ENCODE assay signal across 8 mouse cellular contexts in the genomic region with DNA sequence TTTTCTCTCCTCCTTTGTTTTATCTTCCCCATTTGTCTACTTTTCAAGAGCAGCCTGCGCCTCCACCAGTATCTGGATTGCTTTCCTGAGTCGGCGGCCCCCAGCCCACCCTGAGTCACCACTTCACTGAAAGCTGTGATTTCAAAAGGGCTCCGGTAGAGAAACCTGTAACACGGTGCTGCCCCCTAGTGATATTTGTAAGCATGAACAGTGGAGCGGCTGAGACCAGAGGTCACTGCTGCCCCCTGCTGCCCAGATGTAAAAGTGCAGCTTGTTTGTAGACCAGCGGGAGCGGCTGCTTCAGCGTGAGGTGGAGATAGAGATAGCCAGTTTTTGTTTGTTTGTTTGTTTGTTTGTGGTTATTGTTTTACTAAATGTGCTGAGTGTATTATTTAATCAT. TPM values are rescaled to one million over a fixed set of nuclear protein-coding genes. Genes with fewer than 3 reads are reported as not detected.
DNase-seq lines count a peak whose midpoint lies in the region; ATAC-seq lines count a peak whose summit lies in the region.

No protein-coding gene starts in this region.

- H3K4me3 ChIP-seq in forebrain, embryonic 13.5 days = no peak overlapping the region

- DNase-seq in MN1 (ENCODE audit: low spot score) = peak; percentile 89
- peak; percentile 28 for DNase-seq in brain, embryonic 18.5 days (ENCODE audit: low read depth, low spot score)
- peak; percentile 85 for DNase-seq in left cerebral cortex, adult 18-20 months (ENCODE audit: low spot score in 2 of 2)
- peak; percentile 77 for DNase-seq in right cerebral cortex, postnatal 25 days
- DNase-seq in urinary bladder, postnatal 36 days (ENCODE audit: low spot score in 2 of 2) = peak; percentile 58 to 75

- H3K9ac ChIP-seq in forebrain, embryonic 13.5 days = no peak overlapping the region

- peaks cover 32% of the 10 kb centered on the region for H3K27me3 ChIP-seq in forebrain, embryonic 13.5 days

- H3K4me1 ChIP-seq in forebrain, embryonic 13.5 days = no peaks in the 10 kb centered on the region

- no peaks in the 10 kb centered on the region for H3K9me3 ChIP-seq in forebrain, embryonic 13.5 days (replicated peaks)

- H3K36me3 ChIP-seq in forebrain, embryonic 13.5 days (ENCODE audit: poor library complexity, severe bottlenecking) = no peaks in the 10 kb centered on the region

- WGBS in forebrain, embryonic 13.5 days = 28% methylated on average over 9 of the region's 9 CpGs

- ATAC-seq in forebrain, embryonic 13.5 days = peak; percentile 67; the same call in 1 of the 2 replicates
- ATAC-seq in hematopoietic stem cell, adult 5-6 weeks (replicated peaks in 1 of 2; ENCODE audit: insufficient read depth in 1 of 2, low FRiP score in 2 of 2, low TSS enrichment in 1 of 2, low read depth in 1 of 2, poor library complexity in 2 of 2, severe bottlenecking in 2 of 2) = peak; percentile 95 to 99
- ATAC-seq in megakaryocyte-erythroid progenitor cell, adult 5-6 weeks (replicated peaks; ENCODE audit: low FRiP score, low TSS enrichment, poor library complexity, severe bottlenecking) = peak; percentile 92

- no peak overlapping the region for H3K27ac ChIP-seq in forebrain, embryonic 13.5 days

- no peak overlapping the region for H3K4me2 ChIP-seq in forebrain, embryonic 13.5 days

RNA-seq across cellular contexts. Expression of a gene that starts 15.4 kb away (rescaled TPM):
- polyA plus RNA-seq in forebrain, embryonic 13.5 days (2015; fragmentation: Nextera tagmentation; extraction: Ambion mirVana) = not detected in 2 replicates
- not detected in 2 replicates for total RNA-seq in hematopoietic stem cell, adult 5-6 weeks (2017)
- under 1 TPM; 0.30 to 0.63 TPM for total RNA-seq in left cerebral cortex, adult 18-20 months (2021)
- total RNA-seq in megakaryocyte-erythroid progenitor cell, adult 5-6 weeks (2014; fragmentation: Nextera tagmentation) = not detected in 2 replicates
- total RNA-seq in megakaryocyte-erythroid progenitor cell, adult 5-6 weeks (2017) = not detected in 2 replicates

RNA-seq across cellular contexts. Expression of a gene that starts 17.4 kb away (rescaled TPM):
- 0.25 and 0.26 TPM in 2 replicates for polyA plus RNA-seq in forebrain, embryonic 13.5 days (2015; fragmentation: Nextera tagmentation; extraction: Ambion mirVana)
- not detected in 2 replicates for total RNA-seq in hematopoietic stem cell, adult 5-6 weeks (2017)
- total RNA-seq in left cerebral cortex, adult 18-20 months (2021) = not detected
- not detected in 2 replicates for total RNA-seq in megakaryocyte-erythroid progenitor cell, adult 5-6 weeks (2014; fragmentation: Nextera tagmentation)
- total RNA-seq in megakaryocyte-erythroid progenitor cell, adult 5-6 weeks (2017) = not detected in 2 replicates

Comparison
In these comparisons a context has a peak if more than half of its experiments do, and no peak if none do; other contexts are left out.
1. DNase-seq: peak in every context shown above with its lines; median percentile 89 in MN1; 85 in left cerebral cortex, adult 18-20 months; 77 in right cerebral cortex, postnatal 25 days; 66 in urinary bladder, postnatal 36 days; 28 in brain, embryonic 18.5 days.